Mouse (Mus musculus) brain, embryonic 14.5 days (tissue): ENCODE measurements around the gene Lrrc75a.

Experiments used
- CTCF ChIP-seq: fragments of 200-500 bp; IDR thresholded peaks from 2 replicates; pipeline ENCODE4 v1.5.1; 2012; ENCODE audit warnings: inconsistent platforms, mild to moderate bottlenecking, moderate library complexity, borderline replicate concordance; ENCODE audit not compliant: insufficient read depth, insufficient read length; ENCODE audit errors: extremely low read depth
- POLR2A ChIP-seq: fragments of 200-500 bp; IDR thresholded peaks from 2 replicates; pipeline ENCODE4 v1.6.1; 2012; ENCODE audit warnings: mild to moderate bottlenecking, inconsistent platforms, borderline replicate concordance; ENCODE audit not compliant: poor library complexity, insufficient read depth, insufficient read length, severe bottlenecking; ENCODE audit errors: extremely low read depth

DNA sequence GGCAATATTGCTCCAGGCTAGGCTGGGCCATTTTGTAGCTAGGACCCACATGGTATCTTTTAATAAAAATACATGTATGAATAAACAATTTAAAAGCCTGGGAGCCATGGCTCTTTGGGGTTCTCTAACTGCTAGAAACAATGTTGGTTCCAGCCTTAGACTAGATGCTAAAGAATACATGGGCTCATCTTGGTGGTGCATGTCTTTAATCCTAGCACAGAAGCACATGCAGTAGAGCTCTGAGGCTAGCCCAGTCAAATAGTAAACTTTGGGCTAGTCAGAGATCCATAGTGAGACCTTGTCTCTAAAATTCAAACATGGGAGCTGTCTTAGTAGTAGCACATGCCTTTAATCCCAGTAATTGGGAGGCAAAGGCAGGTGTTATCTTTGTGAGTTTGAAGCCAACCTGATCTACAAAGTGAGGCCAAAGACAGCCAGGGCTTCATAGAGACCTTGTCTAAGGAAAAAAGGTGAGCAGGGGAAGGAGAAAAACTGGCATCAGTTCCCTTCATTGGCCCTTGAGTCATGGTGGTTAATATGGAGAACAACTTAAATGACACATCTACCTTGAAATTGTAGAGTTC lies 93.3 kb downstream of the Lrrc75a start:
- TF ChIP-seq POLR2A = no peak
- no peak for TF ChIP-seq CTCF
